Mouse (Mus musculus) G1E (cell line): ENCODE results near the gene Gtpbp3.

Experiments used
- CTCF ChIP-seq: IDR thresholded peaks from 2 replicates; pipeline ENCODE4 v1.5.1; 2012; ENCODE audit warnings: low read depth, low read length, inconsistent platforms, mixed read lengths
- GATA1 ChIP-seq: IDR thresholded peaks from 2 replicates; pipeline ENCODE4 v1.6.1; 2012; ENCODE audit warnings: borderline replicate concordance, low read length, inconsistent platforms, mixed read lengths
- TAL1 ChIP-seq: conservative IDR thresholded peaks from 2 replicates; pipeline ENCODE4 v1.6.1; 2012; ENCODE audit warnings: low read depth, low read length, inconsistent platforms, mixed read lengths

GRCm38 (mm10) chr8:71485142-71486135 lies 2.5 kb upstream of the Gtpbp3 start, which contains the start of gene Ano8:
- TF ChIP-seq CTCF: no peak
- TF ChIP-seq GATA1: no peak
- no peak for TF ChIP-seq TAL1
